Mouse (Mus musculus): ENCODE data around the gene Dlx3. TPM values are rescaled to one million over a fixed set of nuclear protein-coding genes. Genes with fewer than 3 reads are reported as not detected.

The Dlx3 gene
- not detected in 2 replicates for polyA plus RNA-seq (2012; rRNA removed)

DNA sequence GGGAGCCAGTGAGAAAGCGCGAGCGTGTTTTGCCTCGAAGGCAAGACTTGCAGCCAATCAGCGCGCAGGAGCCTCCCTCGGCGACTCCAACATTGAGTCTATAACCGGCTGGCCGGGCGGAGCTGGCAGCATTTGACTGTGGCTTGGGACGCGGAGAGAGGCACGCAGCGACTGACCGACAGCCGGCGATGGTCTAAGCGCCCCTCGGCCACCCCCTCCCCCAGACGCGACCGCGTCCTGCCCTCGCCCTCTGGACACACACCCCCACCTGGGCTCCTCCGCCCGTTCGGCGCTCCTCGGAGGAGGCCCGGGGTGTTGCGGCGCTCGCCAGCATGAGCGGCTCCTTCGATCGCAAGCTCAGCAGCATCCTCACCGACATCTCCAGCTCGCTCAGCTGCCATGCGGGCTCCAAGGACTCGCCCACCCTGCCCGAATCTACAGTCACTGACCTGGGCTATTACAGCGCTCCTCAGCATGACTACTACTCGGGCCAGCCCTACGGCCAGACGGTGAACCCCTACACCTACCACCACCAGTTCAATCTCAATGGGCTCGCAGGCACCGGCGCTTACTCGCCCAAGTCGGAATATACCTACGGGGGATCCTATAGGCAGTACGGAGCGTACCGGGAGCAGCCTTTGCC, at the start of gene Dlx3:
Gene Dlx3, plus strand, starts transcription at position 130 of the 643 bp plus-strand sequence.
- WGBS: 4% methylated on average over 55 of the region's 55 CpGs
- no peak for DNase-seq (ENCODE audit: low read depth in 1 of 2, low spot score in 2 of 2)
- Histone ChIP-seq H3K27me3 (ENCODE audit: control insufficient read depth, insufficient read depth, low read length) (peaks cover 23% of the 10 kb centered on the region), H3K4me3 (ENCODE audit: extremely low read depth, insufficient read depth, insufficient read length) (no peak within 1 kb of the TSS), H3K4me1 (ENCODE audit: control insufficient read depth, insufficient read depth, insufficient read length) (peaks cover 2% of the 10 kb centered on the region; the same call in 1 of the 2 replicates), H3K36me3 (ENCODE audit: control insufficient read depth, insufficient read depth, low read length) (no peaks in the 10 kb centered on the region), H3K27ac (ENCODE audit: insufficient read depth, low read length) (no peak within 1 kb of the TSS)
- TF ChIP-seq POLR2A (IDR thresholded peaks at IDR 0.05; ENCODE audit: low read depth, low read length) (no peak), CTCF (IDR thresholded peaks at IDR 0.05; ENCODE audit: extremely low read depth, insufficient read depth, insufficient read length, insufficient replicate concordance) (no peak)

DNA sequence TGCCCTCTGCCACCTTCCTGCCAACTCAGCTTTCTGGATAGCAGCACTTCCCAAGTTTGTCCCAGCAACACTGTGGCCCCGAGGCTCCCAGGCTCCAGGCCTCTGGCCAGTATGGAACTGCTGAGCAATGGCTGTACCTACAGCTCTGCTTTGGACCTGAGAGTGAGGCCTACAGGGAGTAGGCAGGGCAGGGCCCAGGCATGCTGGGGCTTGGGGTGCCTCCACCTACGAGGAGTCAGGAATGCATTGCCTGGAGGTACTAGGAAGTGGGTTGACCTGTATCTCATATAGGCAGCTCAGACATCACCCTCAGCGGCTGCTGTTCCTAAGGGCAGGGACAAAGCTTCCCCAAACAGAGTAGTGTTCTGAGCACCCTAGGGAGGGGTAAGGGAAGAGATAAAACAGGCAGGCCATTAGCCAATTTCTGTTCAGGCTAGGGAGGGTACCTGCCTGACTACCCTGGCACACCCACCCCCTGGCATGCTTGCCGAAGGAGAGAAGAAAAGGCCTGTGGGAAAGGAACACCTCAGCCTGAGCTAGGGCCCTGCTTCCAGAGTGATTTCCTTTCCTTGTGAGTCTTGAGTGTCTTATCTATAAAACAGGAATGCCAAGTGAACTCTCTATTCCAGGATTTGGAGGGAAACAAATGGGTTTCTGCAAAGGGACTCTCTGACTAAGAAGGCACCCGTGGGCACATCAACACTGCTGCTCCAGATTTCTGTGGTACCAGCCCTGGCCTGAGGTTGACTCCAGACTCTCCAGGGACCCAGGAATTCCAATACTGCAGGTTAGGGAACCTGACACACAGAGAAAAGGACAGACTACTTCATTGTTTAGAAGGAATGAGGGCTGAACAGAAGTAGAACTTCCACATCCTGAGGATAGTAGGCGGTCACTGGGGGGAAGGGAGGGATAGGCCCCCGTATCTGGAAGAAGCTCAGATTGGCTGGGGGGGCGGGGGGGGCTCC, 49.5 kb upstream of the Dlx3 start:
- no peak for DNase-seq (ENCODE audit: low read depth in 1 of 2, low spot score in 2 of 2)

DNA sequence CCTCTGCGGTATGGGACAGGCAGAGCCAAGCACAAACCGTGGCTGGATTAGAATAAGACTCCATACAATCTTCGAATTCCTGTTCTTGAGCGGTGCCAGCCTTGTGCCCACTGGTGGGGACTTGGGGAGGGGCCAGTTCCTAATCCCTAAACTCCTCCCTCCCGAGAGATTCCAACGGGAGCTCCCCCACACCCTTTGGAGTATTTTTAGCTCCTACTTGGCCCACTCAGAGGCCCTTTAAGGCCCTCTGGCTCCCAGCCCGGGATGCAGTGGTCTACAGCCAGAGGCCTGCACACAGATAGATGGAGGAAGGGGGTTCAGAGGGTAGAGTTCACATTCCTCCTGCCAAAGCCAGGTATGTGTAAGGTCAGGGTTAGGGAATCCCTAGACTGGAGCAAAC, 48.7 kb upstream of the Dlx3 start:
- no peaks in the 10 kb centered on the region for H3K36me3 ChIP-seq (ENCODE audit: control insufficient read depth, insufficient read depth, low read length)
- no peak for TF ChIP-seq POLR2A (IDR thresholded peaks at IDR 0.05; ENCODE audit: low read depth, low read length)
- TF ChIP-seq CTCF (IDR thresholded peaks at IDR 0.05; ENCODE audit: extremely low read depth, insufficient read depth, insufficient read length, insufficient replicate concordance): no peak
- 75% methylated on average over 7 of the region's 7 CpGs for WGBS
- H3K4me3 ChIP-seq (ENCODE audit: extremely low read depth, insufficient read depth, insufficient read length): no peak overlapping the region
- H3K27ac ChIP-seq (ENCODE audit: insufficient read depth, low read length): no peak overlapping the region
- no peak for DNase-seq (ENCODE audit: low read depth in 1 of 2, low spot score in 2 of 2)
- no peaks in the 10 kb centered on the region; the same call in 1 of the 2 replicates for H3K4me1 ChIP-seq (ENCODE audit: control insufficient read depth, insufficient read depth, insufficient read length)
- H3K27me3 ChIP-seq (ENCODE audit: control insufficient read depth, insufficient read depth, low read length): peaks cover 2% of the 10 kb centered on the region; the same call in 1 of the 2 replicates

More for the DNA sequence above, 49.5 kb upstream of the Dlx3 start:
- Histone ChIP-seq H3K36me3 (ENCODE audit: control insufficient read depth, insufficient read depth, low read length) (no peaks in the 10 kb centered on the region), H3K27me3 (ENCODE audit: control insufficient read depth, insufficient read depth, low read length) (peaks cover 2% of the 10 kb centered on the region; the same call in 1 of the 2 replicates), H3K4me3 (ENCODE audit: extremely low read depth, insufficient read depth, insufficient read length) (no peak overlapping the region), H3K27ac (ENCODE audit: insufficient read depth, low read length) (no peak overlapping the region), H3K4me1 (ENCODE audit: control insufficient read depth, insufficient read depth, insufficient read length) (no peaks in the 10 kb centered on the region)
- no peak for TF ChIP-seq POLR2A (IDR thresholded peaks at IDR 0.05; ENCODE audit: low read depth, low read length)
- TF ChIP-seq CTCF (IDR thresholded peaks at IDR 0.05; ENCODE audit: extremely low read depth, insufficient read depth, insufficient read length, insufficient replicate concordance): no peak
- WGBS: 79% methylated on average over 8 of the region's 8 CpGs

DNA sequence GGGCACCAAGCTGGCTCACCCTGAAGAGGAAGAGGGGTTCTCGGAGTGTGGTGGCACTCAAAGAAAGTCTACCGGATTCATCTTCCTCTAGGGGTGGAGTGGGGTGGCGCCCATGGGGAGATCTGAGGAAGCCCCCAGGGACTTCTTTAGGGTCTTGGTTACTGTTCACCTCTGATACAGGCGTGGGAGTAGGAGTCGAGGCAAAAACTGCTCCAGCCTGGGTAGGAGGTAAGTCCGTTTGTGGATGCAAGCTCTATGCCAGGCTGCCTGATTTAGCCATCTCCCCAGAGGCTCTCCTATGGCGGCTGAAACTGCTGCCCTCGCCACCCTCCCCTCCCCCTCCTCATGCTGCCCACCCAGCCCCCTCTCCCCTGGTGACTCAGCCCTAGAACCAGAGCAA, 47.8 kb upstream of the Dlx3 start:
- H3K4me3 ChIP-seq (ENCODE audit: extremely low read depth, insufficient read depth, insufficient read length): no peak overlapping the region
- DNase-seq (ENCODE audit: low read depth in 1 of 2, low spot score in 2 of 2): no peak
- H3K4me1 ChIP-seq (ENCODE audit: control insufficient read depth, insufficient read depth, insufficient read length): no peaks in the 10 kb centered on the region; the same call in 1 of the 2 replicates
- no peak for TF ChIP-seq CTCF (IDR thresholded peaks at IDR 0.05; ENCODE audit: extremely low read depth, insufficient read depth, insufficient read length, insufficient replicate concordance)
- TF ChIP-seq POLR2A (IDR thresholded peaks at IDR 0.05; ENCODE audit: low read depth, low read length): no peak
- peaks cover 8% of the 10 kb centered on the region for H3K27me3 ChIP-seq (ENCODE audit: control insufficient read depth, insufficient read depth, low read length)
- H3K36me3 ChIP-seq (ENCODE audit: control insufficient read depth, insufficient read depth, low read length): no peaks in the 10 kb centered on the region
- no peak overlapping the region for H3K27ac ChIP-seq (ENCODE audit: insufficient read depth, low read length)
- 82% methylated on average over 8 of the region's 8 CpGs for WGBS

DNA sequence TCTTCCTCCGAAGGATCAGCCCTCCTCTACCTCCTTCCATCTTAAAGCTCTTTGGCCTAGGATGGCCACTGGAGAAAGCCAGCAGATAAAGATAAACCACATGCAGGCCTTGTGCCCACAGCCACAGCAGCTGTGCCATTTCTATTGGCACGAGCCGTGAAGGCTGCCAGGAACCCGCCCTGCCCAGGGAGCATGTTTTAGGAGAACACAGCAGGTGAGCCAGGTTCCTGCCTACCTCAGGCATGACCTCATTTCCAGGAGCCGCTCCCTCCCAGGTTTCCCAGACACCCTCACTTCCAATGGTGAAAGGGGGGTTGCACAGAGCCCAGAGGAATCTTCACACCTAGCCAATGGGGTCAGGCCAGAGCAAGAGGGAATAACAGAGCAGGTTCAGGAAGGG, 47.1 kb upstream of the Dlx3 start:
- H3K27me3 ChIP-seq (ENCODE audit: control insufficient read depth, insufficient read depth, low read length): peaks cover 8% of the 10 kb centered on the region
- no peaks in the 10 kb centered on the region; the same call in 1 of the 2 replicates for H3K4me1 ChIP-seq (ENCODE audit: control insufficient read depth, insufficient read depth, insufficient read length)
- 82% methylated on average over 5 of the region's 5 CpGs for WGBS
- H3K27ac ChIP-seq (ENCODE audit: insufficient read depth, low read length): no peak overlapping the region
- DNase-seq (ENCODE audit: low read depth in 1 of 2, low spot score in 2 of 2): no peak
- TF ChIP-seq CTCF (IDR thresholded peaks at IDR 0.05; ENCODE audit: extremely low read depth, insufficient read depth, insufficient read length, insufficient replicate concordance) (no peak), POLR2A (IDR thresholded peaks at IDR 0.05; ENCODE audit: low read depth, low read length) (no peak)
- H3K36me3 ChIP-seq (ENCODE audit: control insufficient read depth, insufficient read depth, low read length): no peaks in the 10 kb centered on the region
- H3K4me3 ChIP-seq (ENCODE audit: extremely low read depth, insufficient read depth, insufficient read length): no peak overlapping the region

DNA sequence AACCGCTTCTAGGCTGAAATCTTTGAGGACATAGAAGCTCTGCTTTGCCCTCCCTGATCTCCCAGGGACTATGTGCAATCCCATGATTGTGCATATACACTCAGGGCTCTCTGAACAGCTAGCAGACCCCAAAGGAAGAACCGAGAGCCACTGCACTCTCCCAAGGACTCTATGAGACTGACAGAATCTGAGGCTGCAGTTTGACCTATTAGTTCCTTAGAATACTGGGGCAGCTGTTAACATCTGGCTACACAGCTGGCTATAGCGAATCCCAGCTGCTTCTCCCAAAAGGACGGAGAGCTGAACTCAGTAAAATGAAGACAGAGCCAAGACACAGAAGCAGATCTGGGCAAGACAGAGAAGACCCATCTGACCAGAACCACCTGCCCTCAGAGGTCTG, 46.1 kb upstream of the Dlx3 start:
- Histone ChIP-seq H3K4me1 (ENCODE audit: control insufficient read depth, insufficient read depth, insufficient read length) (no peaks in the 10 kb centered on the region; the same call in 1 of the 2 replicates), H3K27me3 (ENCODE audit: control insufficient read depth, insufficient read depth, low read length) (peaks cover 8% of the 10 kb centered on the region), H3K36me3 (ENCODE audit: control insufficient read depth, insufficient read depth, low read length) (no peaks in the 10 kb centered on the region), H3K27ac (ENCODE audit: insufficient read depth, low read length) (no peak overlapping the region), H3K4me3 (ENCODE audit: extremely low read depth, insufficient read depth, insufficient read length) (no peak overlapping the region)
- no peak for TF ChIP-seq CTCF (IDR thresholded peaks at IDR 0.05; ENCODE audit: extremely low read depth, insufficient read depth, insufficient read length, insufficient replicate concordance)
- TF ChIP-seq POLR2A (IDR thresholded peaks at IDR 0.05; ENCODE audit: low read depth, low read length): no peak
- no peak for DNase-seq (ENCODE audit: low read depth in 1 of 2, low spot score in 2 of 2)
- WGBS: 78% methylated on average over 4 of the region's 4 CpGs
